7 mouse cellular contexts compared by ENCODE assay signal in genomic region chrX:7674284-7675000, GRCm38 (mm10). TPM values are rescaled to one million over a fixed set of nuclear protein-coding genes. Genes with fewer than 3 reads are reported as not detected.
A peak's percentile ranks its signal among the peaks of the same experiment; 100 is the strongest.
DNase-seq lines count a peak whose midpoint lies in the region; ATAC-seq lines count a peak whose summit lies in the region.

No protein-coding gene starts in this region.

- ATAC-seq in hindbrain, embryonic 14.5 days (ENCODE audit: low FRiP score), result 0 out of 2 replicates have a peak, but pooled peaks have one; percentile 26
- ATAC-seq in liver, embryonic 12.5 days, result peak; percentile 27; the same call in 1 of the 2 replicates
- ATAC-seq in neural tube, embryonic 15.5 days (ENCODE audit: low FRiP score), result peak; percentile 53; the same call in 1 of the 2 replicates

- no peaks in the 10 kb centered on the region for H3K4me1 ChIP-seq in brown adipose tissue, adult 24 weeks (ENCODE audit: control insufficient read depth, insufficient read depth, insufficient read length, low read length)
- H3K4me1 ChIP-seq in hindbrain, embryonic 14.5 days (replicated peaks; ENCODE audit: control insufficient read depth, insufficient read depth, low read length), result no peaks in the 10 kb centered on the region
- H3K4me1 ChIP-seq in liver, embryonic 12.5 days, result peaks cover 31% of the 10 kb centered on the region
- peaks cover 3% of the 10 kb centered on the region for H3K4me1 ChIP-seq in neural tube, embryonic 15.5 days

- H3K27me3 ChIP-seq in hindbrain, embryonic 14.5 days (ENCODE audit: control insufficient read depth, insufficient read depth, low read length), result no peaks in the 10 kb centered on the region
- H3K27me3 ChIP-seq in liver, embryonic 12.5 days (replicated peaks), result no peaks in the 10 kb centered on the region
- no peaks in the 10 kb centered on the region for H3K27me3 ChIP-seq in neural tube, embryonic 15.5 days (replicated peaks)

- H3K9me3 ChIP-seq in hindbrain, embryonic 14.5 days (ENCODE audit: control insufficient read depth, low read length), result no peaks in the 10 kb centered on the region
- no peaks in the 10 kb centered on the region for H3K9me3 ChIP-seq in liver, embryonic 12.5 days (replicated peaks)
- H3K9me3 ChIP-seq in neural tube, embryonic 15.5 days (replicated peaks), result no peaks in the 10 kb centered on the region

- no peak overlapping the region for H3K27ac ChIP-seq in brown adipose tissue, adult 24 weeks (replicated peaks; ENCODE audit: low read depth, low read length)
- no peak overlapping the region for H3K27ac ChIP-seq in hindbrain, embryonic 14.5 days
- H3K27ac ChIP-seq in liver, embryonic 12.5 days, result peak overlapping the region; percentile 12; the same call in 1 of the 2 replicates
- no peak overlapping the region for H3K27ac ChIP-seq in neural tube, embryonic 15.5 days (replicated peaks)

- H3K4me3 ChIP-seq in brown adipose tissue, adult 24 weeks (ENCODE audit: insufficient read depth, low read depth, low read length), result peak overlapping the region; percentile 28
- H3K4me3 ChIP-seq in hindbrain, embryonic 14.5 days (replicated peaks; ENCODE audit: low read length), result peak overlapping the region; percentile 13
- H3K4me3 ChIP-seq in liver, embryonic 12.5 days, result peak overlapping the region; percentile 41
- H3K4me3 ChIP-seq in neural tube, embryonic 15.5 days (replicated peaks), result peak overlapping the region; percentile 25

- H3K9ac ChIP-seq in hindbrain, embryonic 14.5 days, result 0 out of 2 replicates have a peak overlapping the region, but pooled peaks have one; percentile 16
- H3K9ac ChIP-seq in liver, embryonic 12.5 days, result peak overlapping the region; percentile 50
- no peak overlapping the region for H3K9ac ChIP-seq in neural tube, embryonic 15.5 days (replicated peaks)

- H3K4me2 ChIP-seq in hindbrain, embryonic 14.5 days (replicated peaks), result peak overlapping the region; percentile 46
- peak overlapping the region; percentile 67 for H3K4me2 ChIP-seq in liver, embryonic 12.5 days
- peak overlapping the region; percentile 55 for H3K4me2 ChIP-seq in neural tube, embryonic 15.5 days

- H3K36me3 ChIP-seq in hindbrain, embryonic 14.5 days (replicated peaks; ENCODE audit: control insufficient read depth, insufficient read depth), result no peaks in the 10 kb centered on the region
- H3K36me3 ChIP-seq in liver, embryonic 12.5 days, result no peaks in the 10 kb centered on the region
- no peaks in the 10 kb centered on the region for H3K36me3 ChIP-seq in neural tube, embryonic 15.5 days

- peak; percentile 23 for DNase-seq in ovary, postnatal 36 days (ENCODE audit: low spot score)
- DNase-seq in ovary, adult 18-20 months (ENCODE audit: low spot score), result no peak
- DNase-seq in hindbrain, embryonic 14.5 days (ENCODE audit: low spot score), result no peak
- no peak for DNase-seq in frontal cortex, postnatal 36 days (ENCODE audit: low spot score in 2 of 2)

- WGBS in hindbrain, embryonic 14.5 days, result 35% methylated on average over 27 of the region's 28 CpGs
- 16% methylated on average over 27 of the region's 28 CpGs for WGBS in liver, embryonic 12.5 days (ENCODE audit: insufficient replicate concordance)
- WGBS in neural tube, embryonic 15.5 days, result 32% methylated on average over 28 of the region's 28 CpGs

RNA-seq across cellular contexts. Expression of gene Plp2, which starts 3.3 kb away (rescaled TPM):
- 27.0 and 31.6 TPM in 2 replicates for polyA plus RNA-seq in brown adipose tissue, adult 24 weeks (2012; ENCODE audit: insufficient read depth, insufficient read length, missing spikeins)
- polyA plus RNA-seq in hindbrain, embryonic 14.5 days (2014; fragmentation: Nextera tagmentation; extraction: Ambion mirVana), result 21.2 and 23.5 TPM in 2 replicates
- polyA plus RNA-seq in liver, embryonic 12.5 days (2016; fragmentation: Nextera tagmentation; extraction: Ambion mirVana), result 36.2 and 37.6 TPM in 2 replicates
- 20.3 and 50.6 TPM in 2 replicates for polyA plus RNA-seq in neural tube, embryonic 15.5 days (2015; fragmentation: Nextera tagmentation; extraction: Ambion mirVana)

RNA-seq across cellular contexts. Expression of gene Magix, which starts 6.6 kb away (rescaled TPM):
- 2.9 and 3.4 TPM in 2 replicates for polyA plus RNA-seq in brown adipose tissue, adult 24 weeks (2012; ENCODE audit: insufficient read depth, insufficient read length, missing spikeins)
- polyA plus RNA-seq in hindbrain, embryonic 14.5 days (2014; fragmentation: Nextera tagmentation; extraction: Ambion mirVana), result not detected in 2 replicates
- 0.04 TPM in 1 of 2 replicates, not detected in the other for polyA plus RNA-seq in liver, embryonic 12.5 days (2016; fragmentation: Nextera tagmentation; extraction: Ambion mirVana)
- 0.13 TPM in 1 of 2 replicates, not detected in the other for polyA plus RNA-seq in neural tube, embryonic 15.5 days (2015; fragmentation: Nextera tagmentation; extraction: Ambion mirVana)

RNA-seq across cellular contexts. Expression of gene Prickle3, which starts 17.4 kb away (rescaled TPM):
- polyA plus RNA-seq in brown adipose tissue, adult 24 weeks (2012; ENCODE audit: insufficient read depth, insufficient read length, missing spikeins), result 6.3 and 8.3 TPM in 2 replicates
- polyA plus RNA-seq in hindbrain, embryonic 14.5 days (2014; fragmentation: Nextera tagmentation; extraction: Ambion mirVana), result 1.2 and 1.5 TPM in 2 replicates
- 1.3 and 1.4 TPM in 2 replicates for polyA plus RNA-seq in liver, embryonic 12.5 days (2016; fragmentation: Nextera tagmentation; extraction: Ambion mirVana)
- 1.7 and 3.8 TPM in 2 replicates for polyA plus RNA-seq in neural tube, embryonic 15.5 days (2015; fragmentation: Nextera tagmentation; extraction: Ambion mirVana)

RNA-seq across cellular contexts. Expression of gene Gpkow, which starts 22.5 kb away (rescaled TPM):
- polyA plus RNA-seq in brown adipose tissue, adult 24 weeks (2012; ENCODE audit: insufficient read depth, insufficient read length, missing spikeins), result 17.4 and 24.4 TPM in 2 replicates
- polyA plus RNA-seq in hindbrain, embryonic 14.5 days (2014; fragmentation: Nextera tagmentation; extraction: Ambion mirVana), result 46.1 and 52.1 TPM in 2 replicates
- polyA plus RNA-seq in liver, embryonic 12.5 days (2016; fragmentation: Nextera tagmentation; extraction: Ambion mirVana), result 18.9 and 20.8 TPM in 2 replicates
- polyA plus RNA-seq in neural tube, embryonic 15.5 days (2015; fragmentation: Nextera tagmentation; extraction: Ambion mirVana), result 46.0 and 46.5 TPM in 2 replicates

RNA-seq across cellular contexts. Expression of gene Syp, which starts 36.2 kb away (rescaled TPM):
- 13.0 and 15.6 TPM in 2 replicates for polyA plus RNA-seq in brown adipose tissue, adult 24 weeks (2012; ENCODE audit: insufficient read depth, insufficient read length, missing spikeins)
- 106 and 109 TPM in 2 replicates for polyA plus RNA-seq in hindbrain, embryonic 14.5 days (2014; fragmentation: Nextera tagmentation; extraction: Ambion mirVana)
- 0.41 and 0.76 TPM in 2 replicates for polyA plus RNA-seq in liver, embryonic 12.5 days (2016; fragmentation: Nextera tagmentation; extraction: Ambion mirVana)
- 195 and 223 TPM in 2 replicates for polyA plus RNA-seq in neural tube, embryonic 15.5 days (2015; fragmentation: Nextera tagmentation; extraction: Ambion mirVana)
